Mouse (Mus musculus) liver, embryonic 15.5 days (tissue): ENCODE data around the gene Ppp1r37. TPM values are rescaled to one million over a fixed set of nuclear protein-coding genes. Genes with fewer than 3 reads are reported as not detected.
"Not testable (repeated sequence)": the region's sequence is repeated elsewhere in the genome, so short reads cannot be mapped to it uniquely, and the experiment has no call there.

Experiments
- ATAC-seq: fragments of 200-750 bp; cut with Nextera tagmentation; 2 replicates; pipeline ENCODE4 v1.8.0; 2017; ENCODE audit warnings: moderate number of reproducible peaks, mild to moderate bottlenecking, moderate library complexity; ENCODE audit not compliant: insufficient read depth
- H3K27ac ChIP-seq: fragments of 300-500 bp; sonication (generic); replicated peaks from 2 replicates; pipeline ENCODE4 v1.5.1; 2015; ENCODE audit warnings: mild to moderate bottlenecking, inconsistent platforms
- H3K27me3 ChIP-seq: fragments of 300-500 bp; sonication (generic); 2 replicates; pipeline ENCODE4 v1.6.1; 2015; ENCODE audit warnings: mild to moderate bottlenecking, inconsistent platforms
- H3K36me3 ChIP-seq: fragments of 300-500 bp; sonication (generic); replicated peaks from 2 replicates; pipeline ENCODE4 v1.6.1; 2015; ENCODE audit warnings: moderate library complexity, mild to moderate bottlenecking, inconsistent platforms
- H3K4me1 ChIP-seq: fragments of 300-500 bp; sonication (generic); replicated peaks from 2 replicates; pipeline ENCODE4 v1.6.1; 2015; ENCODE audit warnings: inconsistent platforms
- H3K4me2 ChIP-seq: fragments of 300-500 bp; sonication (generic); 2 replicates; pipeline ENCODE4 v1.6.1; 2015; ENCODE audit warnings: moderate library complexity, mild to moderate bottlenecking, inconsistent platforms
- H3K4me3 ChIP-seq: fragments of 300-500 bp; sonication (generic); replicated peaks from 2 replicates; pipeline ENCODE4 v1.5.1; 2015; ENCODE audit warnings: mild to moderate bottlenecking, inconsistent platforms
- H3K9ac ChIP-seq: fragments of 300-500 bp; sonication (generic); 2 replicates; pipeline ENCODE4 v1.6.1; 2015; ENCODE audit warnings: moderate library complexity, mild to moderate bottlenecking, inconsistent platforms
- H3K9me3 ChIP-seq: fragments of 300-500 bp; sonication (generic); replicated peaks from 2 replicates; pipeline ENCODE4 v1.6.1; 2016; ENCODE audit warnings: inconsistent platforms
- WGBS: fragments of 180-500 bp; shearing (Covaris S2); methylation state at CpG from one replicate; pipeline ENCODE4 v1.1.7; 2015; ENCODE audit warnings: mixed read lengths; ENCODE audit not compliant: insufficient replicate concordance; 5-methylcytosine and 5-hydroxymethylcytosine counted together
- polyA plus RNA-seq: library from polyadenylated mRNA; unstranded; fragments of >200 nt; fragmentation: Nextera tagmentation; extraction: Ambion mirVana; gene quantifications from 2 replicates; pipeline ENCODE4 v1.2.1, GENCODE M21; 2015

The Ppp1r37 gene
- polyA plus RNA-seq, 1 experiment from 2014 or later: 10.2 TPM

GRCm38 (mm10) chr7:19532240-19532639, 30.6 kb downstream of the Ppp1r37 start:
- ATAC-seq: no peak
- WGBS: 88% methylated on average over 14 of the region's 14 CpGs
- no peaks in the 10 kb centered on the region for H3K27me3 ChIP-seq
- H3K27ac ChIP-seq: no peak overlapping the region
- no peak overlapping the region for H3K4me2 ChIP-seq
- H3K36me3 ChIP-seq: peaks cover 78% of the 10 kb centered on the region
- H3K4me1 ChIP-seq: 0 out of 2 replicates have a peak, but pooled peaks cover 3% of the 10 kb centered on the region
- H3K9ac ChIP-seq: no peak overlapping the region
- no peaks in the 10 kb centered on the region for H3K9me3 ChIP-seq
- H3K4me3 ChIP-seq: no peak overlapping the region

- H3K4me3 ChIP-seq: no peak overlapping the region
- H3K27ac ChIP-seq: no peak overlapping the region
- H3K9ac ChIP-seq: no peak overlapping the region
- H3K4me2 ChIP-seq: no peak overlapping the region
- ATAC-seq: no peak
- WGBS: 71% methylated on average over 10 of the region's 10 CpGs
- H3K27me3 ChIP-seq: peaks cover 5% of the 10 kb centered on the region; the same call in 1 of the 2 replicates
- H3K4me1 ChIP-seq: 0 out of 2 replicates have a peak, but pooled peaks cover 3% of the 10 kb centered on the region
- no peaks in the 10 kb centered on the region for H3K9me3 ChIP-seq
- H3K36me3 ChIP-seq: peaks cover 72% of the 10 kb centered on the region
Measured at GRCm38 (mm10) chr7:19531077-19531476, 31.8 kb downstream of the Ppp1r37 start.

GRCm38 (mm10) chr7:19525105-19525481, 37.8 kb downstream of the Ppp1r37 start:
- Histone ChIP-seq H3K27ac (no peak overlapping the region), H3K36me3 (peaks cover 13% of the 10 kb centered on the region), H3K4me2 (no peak overlapping the region), H3K27me3 (peaks cover 64% of the 10 kb centered on the region), H3K9me3 (no peaks in the 10 kb centered on the region), H3K9ac (no peak overlapping the region), H3K4me3 (no peak overlapping the region), H3K4me1 (peaks cover 22% of the 10 kb centered on the region)
- 53% methylated on average over 2 of the region's 2 CpGs for WGBS
- no peak for ATAC-seq

- Histone ChIP-seq H3K4me2 (peak overlapping the region; percentile 61), H3K27me3 (peaks cover 70% of the 10 kb centered on the region), H3K36me3 (peaks cover 8% of the 10 kb centered on the region), H3K4me3 (peak overlapping the region; percentile 37; the same call in 1 of the 2 replicates), H3K9ac (no peak overlapping the region), H3K27ac (no peak overlapping the region), H3K4me1 (peaks cover 27% of the 10 kb centered on the region), H3K9me3 (no peaks in the 10 kb centered on the region)
- ATAC-seq: no peak
- 20% methylated on average over 24 of the region's 24 CpGs for WGBS
Measured at GRCm38 (mm10) chr7:19524420-19525104, 38.3 kb downstream of the Ppp1r37 start.

- no peak overlapping the region for H3K27ac ChIP-seq
- H3K4me3 ChIP-seq: peak overlapping the region; percentile 37
- H3K9ac ChIP-seq: no peak overlapping the region
- under 1% methylated on average over 64 of the region's 64 CpGs for WGBS
- no peaks in the 10 kb centered on the region for H3K9me3 ChIP-seq
- H3K27me3 ChIP-seq: peaks cover 76% of the 10 kb centered on the region
- peaks cover 28% of the 10 kb centered on the region for H3K4me1 ChIP-seq
- H3K4me2 ChIP-seq: peak overlapping the region; percentile 61
- ATAC-seq: peak; percentile 13; the same call in 1 of the 2 replicates
- 0 out of 2 replicates have a peak, but pooled peaks cover 3% of the 10 kb centered on the region for H3K36me3 ChIP-seq
Measured at GRCm38 (mm10) chr7:19523757-19524419, 39.0 kb downstream of the Ppp1r37 start.

GRCm38 (mm10) chr7:19523017-19523756, 39.7 kb downstream of the Ppp1r37 start:
- no peak overlapping the region for H3K9ac ChIP-seq
- ATAC-seq: no peak
- peaks cover 84% of the 10 kb centered on the region for H3K27me3 ChIP-seq

GRCm38 (mm10) chr7:19520032-19520431, 42.8 kb downstream of the Ppp1r37 start:
- Histone ChIP-seq H3K9me3 (no peaks in the 10 kb centered on the region), H3K4me1 (peaks cover 28% of the 10 kb centered on the region), H3K4me3 (0 out of 2 replicates have a peak overlapping the region, but pooled peaks have one; percentile 12), H3K27ac (no peak overlapping the region), H3K27me3 (peaks cover 100% of the 10 kb centered on the region), H3K4me2 (peak overlapping the region; percentile 44), H3K9ac (no peak overlapping the region), H3K36me3 (no peaks in the 10 kb centered on the region)
- no peak for ATAC-seq
- WGBS: 4% methylated on average over 22 of the region's 23 CpGs

More at GRCm38 (mm10) chr7:19523017-19523756, 39.7 kb downstream of the Ppp1r37 start:
- Histone ChIP-seq H3K27ac (no peak overlapping the region), H3K36me3 (no peaks in the 10 kb centered on the region), H3K4me3 (peak overlapping the region; percentile 37; the same call in 1 of the 2 replicates), H3K4me1 (peaks cover 28% of the 10 kb centered on the region), H3K4me2 (peak overlapping the region; percentile 61), H3K9me3 (no peaks in the 10 kb centered on the region)
- WGBS: 12% methylated on average over 72 of the region's 72 CpGs

- H3K36me3 ChIP-seq: no peaks in the 10 kb centered on the region
- H3K27me3 ChIP-seq: peaks cover 80% of the 10 kb centered on the region
- H3K4me1 ChIP-seq: peaks cover 11% of the 10 kb centered on the region
- H3K9ac ChIP-seq: no peak within 1 kb of the TSS
- H3K27ac ChIP-seq: no peak within 1 kb of the TSS
- H3K9me3 ChIP-seq: no peaks in the 10 kb centered on the region
- H3K4me2 ChIP-seq: no peak within 1 kb of the TSS; the same call in 1 of the 2 replicates
- ATAC-seq: no peak
- no peak within 1 kb of the TSS for H3K4me3 ChIP-seq
- 5% methylated on average over 29 of the region's 29 CpGs for WGBS
Measured at GRCm38 (mm10) chr7:19517652-19518365, 45.1 kb downstream of the Ppp1r37 start, which contains the start of gene Nkpd1. Nkpd1 (plus strand) TSS chr7:19517838.

- Histone ChIP-seq H3K27ac (no peak overlapping the region), H3K36me3 (no peaks in the 10 kb centered on the region), H3K27me3 (peaks cover 28% of the 10 kb centered on the region), H3K4me2 (no peak overlapping the region), H3K4me3 (no peak overlapping the region), H3K4me1 (peaks cover 21% of the 10 kb centered on the region), H3K9me3 (no peaks in the 10 kb centered on the region), H3K9ac (no peak overlapping the region)
- 49% methylated on average over 6 of the region's 6 CpGs for WGBS
- ATAC-seq: no peak
Measured at GRCm38 (mm10) chr7:19512353-19512752, 50.5 kb downstream of the Ppp1r37 start.

- Histone ChIP-seq H3K27me3 (peaks cover 28% of the 10 kb centered on the region), H3K4me1 (peaks cover 26% of the 10 kb centered on the region)
- not testable (repeated sequence) for ATAC-seq, H3K36me3 ChIP-seq, H3K4me3 ChIP-seq, H3K27ac ChIP-seq, H3K4me2 ChIP-seq, H3K9me3 ChIP-seq, H3K9ac ChIP-seq
- WGBS: 71% methylated on average over 7 of the region's 7 CpGs
Measured at GRCm38 (mm10) chr7:19511934-19512333, 50.9 kb downstream of the Ppp1r37 start.
